Mouse (Mus musculus): ENCODE results near the gene Mettl7a2.

Mettl7a2 gene

DNA sequence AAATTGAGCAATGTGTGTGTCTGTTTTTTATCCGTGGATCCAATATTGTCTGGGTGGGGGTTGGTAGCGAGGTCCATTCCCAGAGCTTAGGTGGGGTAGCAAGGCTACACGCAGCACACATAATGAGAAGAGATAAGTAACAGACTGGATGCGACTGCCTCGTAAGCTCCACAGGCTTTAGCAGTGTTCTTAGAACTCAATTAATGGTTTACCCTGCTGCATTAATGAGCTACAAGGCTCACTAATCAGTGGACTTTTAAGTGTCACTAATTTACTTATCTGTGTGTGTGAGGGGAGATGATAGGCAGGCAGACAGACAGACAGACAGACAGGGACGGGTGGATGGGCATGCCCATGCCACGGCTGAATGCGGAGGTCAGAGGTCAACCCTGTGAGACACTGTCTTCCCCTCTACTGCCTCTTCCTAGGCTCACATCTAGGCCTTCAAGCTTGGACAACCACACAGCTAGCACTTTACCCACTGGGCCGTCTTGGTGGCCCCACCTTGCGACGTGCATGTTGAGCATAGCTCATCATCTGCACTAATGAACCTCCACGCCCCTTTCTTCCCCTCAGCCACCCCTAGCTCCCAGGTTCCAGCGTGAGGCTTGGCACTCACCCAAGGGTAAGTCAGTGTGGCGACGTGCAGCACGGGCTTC lies 47.7 kb downstream of the Mettl7a2 start:
- no peak for DNase-seq (ENCODE audit: low spot score)

DNA sequence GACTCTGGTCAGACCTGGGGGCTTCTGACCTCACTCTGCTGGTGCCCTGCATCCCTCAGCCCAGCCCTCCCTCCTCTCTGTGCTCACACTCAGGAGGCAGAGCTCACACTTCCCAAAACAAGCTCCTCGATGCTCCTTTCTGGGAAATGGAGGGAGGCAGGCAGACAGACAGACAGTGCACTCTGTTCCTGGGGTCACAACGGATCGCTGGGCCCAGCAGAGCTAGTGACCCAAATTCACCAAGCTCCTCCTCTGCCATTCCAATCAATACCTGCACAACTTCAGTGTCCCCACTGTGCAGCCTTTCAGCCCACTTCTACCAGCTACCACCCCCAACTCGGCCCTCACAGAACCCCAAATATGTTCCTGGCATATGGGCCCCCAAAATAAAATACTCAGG lies 48.8 kb downstream of the Mettl7a2 start:
- DNase-seq (ENCODE audit: low spot score) = no peak

DNA sequence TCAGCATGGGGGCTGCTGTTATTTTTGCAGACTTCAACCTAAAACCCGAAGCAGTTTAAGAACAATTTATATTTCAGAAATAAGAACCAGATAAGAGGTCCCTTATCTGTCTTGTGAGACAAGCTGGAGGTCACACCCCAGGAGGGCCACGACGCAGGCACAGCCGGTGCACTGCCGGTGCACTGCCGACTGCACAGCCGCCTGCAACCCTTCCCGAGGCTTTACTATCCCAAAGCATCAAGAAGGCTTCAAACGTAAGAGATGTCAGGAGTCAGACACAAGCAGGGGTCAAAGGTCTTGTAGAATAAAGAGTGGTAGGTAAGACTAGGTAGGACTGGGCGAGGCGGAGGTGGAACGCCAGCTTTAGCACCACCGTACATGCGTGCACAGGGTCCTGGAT lies 49.3 kb downstream of the Mettl7a2 start:
- DNase-seq (ENCODE audit: low spot score) = no peak

DNA sequence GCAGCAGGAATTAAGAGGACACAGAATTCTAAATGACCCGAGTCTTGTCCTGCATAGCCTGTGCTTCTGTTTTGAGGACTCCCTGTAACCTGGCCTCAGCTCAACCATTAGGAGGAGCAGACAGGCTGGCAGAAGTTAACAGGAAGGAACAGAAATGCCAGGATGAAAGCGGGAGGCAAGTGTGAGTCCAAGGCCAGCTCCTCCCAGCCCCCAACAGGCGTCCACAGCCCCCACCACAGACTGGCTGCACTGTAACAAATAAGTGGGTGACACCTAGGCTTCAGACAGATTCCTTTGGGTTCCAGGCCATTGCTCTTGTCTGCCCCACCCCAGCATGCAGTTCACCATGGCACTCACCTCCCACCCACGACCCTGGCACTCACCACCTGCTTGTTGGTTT lies 49.8 kb downstream of the Mettl7a2 start:
- no peak for DNase-seq (ENCODE audit: low spot score)

DNA sequence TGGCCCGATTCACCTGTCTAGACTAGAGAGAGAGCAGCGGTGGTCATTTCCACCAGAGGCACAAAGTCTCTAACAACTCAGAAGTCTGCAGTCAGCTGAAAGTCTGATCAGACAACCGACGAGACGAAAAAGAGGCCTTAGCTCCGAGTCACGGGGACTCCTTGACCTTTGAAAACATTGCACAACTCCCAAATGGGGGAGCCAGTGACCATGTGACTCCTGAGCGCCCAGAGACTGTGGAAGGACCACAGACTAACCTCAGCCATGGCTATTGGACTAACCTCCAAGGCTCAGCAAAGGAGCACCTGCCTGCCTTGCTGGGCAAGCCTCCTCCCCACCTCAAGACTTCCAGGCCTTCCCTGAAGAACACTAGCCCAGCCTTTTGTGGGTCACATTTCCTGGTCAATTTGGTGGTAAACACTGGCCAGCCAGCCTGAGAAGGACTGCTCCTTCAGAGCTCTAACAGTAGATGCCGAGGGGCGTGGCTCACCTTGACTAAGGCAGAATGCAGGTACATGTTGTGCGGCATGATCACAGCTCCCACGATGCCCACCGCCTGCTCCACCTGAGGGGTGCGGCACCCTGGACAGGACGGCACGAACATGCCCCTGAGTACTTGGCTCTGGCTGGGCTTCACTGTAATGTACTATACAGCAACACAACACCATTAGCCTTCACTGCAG lies 50.5 kb downstream of the Mettl7a2 start:
- DNase-seq (ENCODE audit: low spot score) = no peak

DNA sequence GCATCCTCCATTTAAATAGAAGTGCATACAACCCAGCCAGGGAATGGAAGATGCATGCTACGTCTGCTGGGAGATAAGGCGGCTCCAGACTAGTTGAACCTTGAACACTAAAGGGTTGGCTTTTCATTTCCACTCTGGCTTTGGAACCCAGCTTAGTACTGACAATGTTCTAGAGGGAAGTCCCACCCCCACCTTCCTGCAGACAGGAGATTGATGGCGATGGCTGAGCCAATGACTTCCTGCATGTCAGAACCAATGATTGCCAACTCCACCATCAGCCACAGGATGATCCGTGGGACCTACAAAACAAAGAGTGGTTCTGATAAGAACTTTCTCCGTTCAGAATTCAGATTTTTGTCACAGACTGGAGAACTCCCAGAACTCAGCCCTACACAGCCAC lies 53.1 kb downstream of the Mettl7a2 start:
- DNase-seq (ENCODE audit: low spot score) = no peak

DNA sequence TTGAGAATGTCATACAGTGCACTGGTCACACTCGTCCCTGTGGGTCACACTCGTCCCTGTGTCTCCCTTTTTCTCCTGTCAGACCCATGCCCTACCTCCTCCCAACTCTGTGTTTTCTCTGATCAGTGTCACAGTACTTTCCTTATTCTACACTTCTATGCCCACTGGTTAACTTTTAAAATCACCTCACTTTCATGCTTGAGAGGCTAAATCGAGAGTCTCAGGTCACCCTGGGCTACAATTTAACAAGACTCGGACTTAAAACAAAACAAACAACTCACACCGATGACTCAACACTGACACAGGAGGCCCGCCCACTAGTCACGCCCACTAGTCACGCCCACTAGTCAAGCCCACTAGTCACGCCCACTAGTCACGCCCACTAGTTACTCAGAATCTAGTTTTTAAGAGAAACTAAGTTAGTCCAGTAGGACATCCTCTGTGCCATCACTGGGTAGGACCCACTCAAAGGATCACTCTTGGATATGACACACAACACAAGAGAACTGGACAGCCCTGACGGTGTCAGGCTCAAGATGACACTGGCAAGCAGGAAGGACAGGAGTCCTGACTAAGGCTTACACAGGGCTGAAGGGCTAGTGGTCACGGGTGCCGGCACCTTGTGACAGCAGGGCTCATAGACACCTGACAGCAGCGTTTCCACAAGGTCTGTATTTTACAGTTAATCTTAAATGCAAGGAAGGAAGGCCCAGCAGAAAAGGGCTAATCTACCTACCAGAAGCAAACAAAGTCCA lies 58.1 kb downstream of the Mettl7a2 start:
- DNase-seq (ENCODE audit: low spot score) = peak; percentile 74
